Mouse (Mus musculus) gastrocnemius, adult 2 months (tissue): ENCODE data around the gene Mrpl53. TPM values are rescaled to one million over a fixed set of nuclear protein-coding genes. Genes with fewer than 3 reads are reported as not detected.

Experiments used
- DNase-seq: peaks from one replicate; pipeline ENCODE4 v3.0.0; 2022
- H3K27ac ChIP-seq: fragments of 200-600 bp; 2 replicates; pipeline ENCODE4 v1.8.1; 2022; ENCODE audit warnings: mild to moderate bottlenecking
- H3K4me3 ChIP-seq: fragments of 200-600 bp; 2 replicates; pipeline ENCODE4 v1.8.1; 2022; ENCODE audit warnings: mild to moderate bottlenecking, moderate library complexity
- CTCF ChIP-seq: fragments of 200-600 bp; IDR thresholded peaks from 2 replicates; pipeline ENCODE4 v1.8.1; 2022; ENCODE audit warnings: antibody characterized with exemption, mild to moderate bottlenecking, moderate library complexity
- intact Hi-C: fragments of 180-260 bp; cut with DNase I; formaldehyde crosslinking; loops from one replicate; pipeline ENCODE4 v1.15.1; 2025
- total RNA-seq, 2 experiments: library from RNA; stranded (reverse); gene quantifications; 2 replicates each; pipeline ENCODE4 v1.2.3; 2021

The Mrpl53 gene
- total RNA-seq, 2 experiments from 2014 or later: 94.7 to 121 TPM

- Histone ChIP-seq H3K4me3 (peak overlapping the region; percentile 88), H3K27ac (peak overlapping the region; percentile 99)
- peak; percentile 100 for DNase-seq
- peak; percentile 72 for TF ChIP-seq CTCF
- intact Hi-C loops: loop anchor here (1.0 kb wide), 1 partner anchor 81 kb away; no protein-coding TSS in a partner anchor
Measured at GRCm38 (mm10) chr6:83078324-83078858, 30.4 kb upstream of the Mrpl53 start.

DNA sequence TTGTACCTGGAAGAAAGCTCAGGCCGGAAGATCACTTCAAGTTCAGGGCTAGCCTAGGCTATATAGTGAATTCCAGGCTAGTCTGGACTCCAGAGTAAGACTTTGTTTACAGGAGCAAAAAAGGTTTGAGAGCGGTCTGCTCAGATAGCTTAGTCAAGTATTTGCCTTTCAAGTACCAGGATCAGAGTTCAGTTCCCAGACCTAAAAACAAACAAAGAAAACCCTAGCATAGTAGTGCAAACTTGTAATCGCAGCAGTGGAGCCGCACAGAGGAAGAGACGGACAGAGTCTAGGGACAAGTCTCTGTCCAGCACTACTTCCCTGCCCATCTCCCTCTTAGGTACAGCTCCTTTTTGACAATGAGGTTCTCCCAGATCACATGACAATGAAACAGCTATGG, 28.6 kb upstream of the Mrpl53 start:
- no peak overlapping the region for H3K4me3 ChIP-seq
- TF ChIP-seq CTCF: no peak
- H3K27ac ChIP-seq: no peak overlapping the region
- no peak for DNase-seq
- intact Hi-C loops: no loop called here

DNA sequence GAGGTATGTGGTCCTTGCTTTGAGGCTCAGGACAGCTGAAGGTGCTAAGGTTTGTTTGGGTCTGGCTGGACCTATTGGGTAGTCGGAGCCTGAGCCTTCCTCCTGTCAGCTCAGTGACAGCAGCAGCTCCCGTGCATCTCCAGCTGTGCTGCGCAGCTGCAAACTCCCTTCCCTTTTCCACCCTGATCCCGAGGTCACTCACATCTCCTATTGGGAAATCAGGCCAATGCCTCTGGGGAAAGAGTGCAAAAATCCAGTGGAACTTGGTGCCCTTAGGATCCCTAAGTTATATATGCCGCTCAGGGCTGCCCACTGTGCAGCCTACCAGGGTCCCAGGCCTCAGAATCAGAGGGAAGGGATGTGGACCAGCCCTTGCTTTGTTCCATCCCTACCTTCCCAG, 25.3 kb upstream of the Mrpl53 start:
- intact Hi-C loops: no loop called here
- no peak for DNase-seq
- TF ChIP-seq CTCF: no peak
- H3K27ac ChIP-seq: no peak overlapping the region
- no peak overlapping the region for H3K4me3 ChIP-seq

DNA sequence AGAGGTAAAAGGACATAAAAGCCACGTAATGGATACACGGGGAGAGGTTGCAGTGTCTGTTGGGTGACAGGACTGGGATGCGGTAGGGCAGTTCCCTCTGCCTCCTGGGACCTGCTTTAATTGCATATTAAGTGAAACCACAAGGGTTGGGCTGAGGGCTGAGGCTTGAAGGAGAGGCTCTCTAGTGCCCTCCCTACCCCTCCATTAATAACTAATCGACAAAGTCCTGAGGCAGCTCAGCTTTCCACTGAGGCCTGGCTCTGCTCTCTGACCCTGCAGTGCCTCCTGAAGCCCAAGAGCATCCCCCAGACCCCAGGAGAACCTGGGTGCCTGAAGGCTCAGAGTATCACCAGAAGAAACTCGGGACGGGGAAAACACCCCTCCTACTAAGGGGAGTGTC, 24.4 kb upstream of the Mrpl53 start:
- Histone ChIP-seq H3K4me3 (no peak overlapping the region), H3K27ac (no peak overlapping the region)
- no peak for DNase-seq
- intact Hi-C loops: no loop called here
- no peak for TF ChIP-seq CTCF

- DNase-seq: peak; percentile 22
- Histone ChIP-seq H3K4me3 (peak within 1 kb of the TSS; percentile 75), H3K27ac (peak within 1 kb of the TSS; percentile 85)
- intact Hi-C loops: no loop called here
- no peak for TF ChIP-seq CTCF
Measured at GRCm38 (mm10) chr6:83086121-83087035, 22.5 kb upstream of the Mrpl53 start, which contains the start of gene Lbx2. TSS of gene Lbx2 (plus strand) at chr6:83086367.

- Histone ChIP-seq H3K4me3 (peak overlapping the region; percentile 75), H3K27ac (peak overlapping the region; percentile 85)
- intact Hi-C loops: no loop called here
- TF ChIP-seq CTCF: no peak
- DNase-seq: peak; percentile 81
Measured at GRCm38 (mm10) chr6:83087205-83087925, 21.5 kb upstream of the Mrpl53 start.

- H3K27ac ChIP-seq: peak overlapping the region; percentile 85
- intact Hi-C loops: no loop called here
- no peak for DNase-seq
- peak overlapping the region; percentile 75 for H3K4me3 ChIP-seq
- TF ChIP-seq CTCF: no peak
Measured at GRCm38 (mm10) chr6:83087926-83088260, 20.9 kb upstream of the Mrpl53 start.

- Histone ChIP-seq H3K4me3 (no peak overlapping the region), H3K27ac (no peak overlapping the region)
- intact Hi-C loops: no loop called here
- peak; percentile 11 for DNase-seq
- no peak for TF ChIP-seq CTCF
Measured at GRCm38 (mm10) chr6:83092416-83093127, 16.3 kb upstream of the Mrpl53 start.

GRCm38 (mm10) chr6:83095968-83096367, 12.9 kb upstream of the Mrpl53 start:
- no peak overlapping the region for H3K4me3 ChIP-seq
- no peak overlapping the region for H3K27ac ChIP-seq
- no peak for TF ChIP-seq CTCF
- intact Hi-C loops: no loop called here
- DNase-seq: peak; percentile 6

GRCm38 (mm10) chr6:83098411-83098810, 10.4 kb upstream of the Mrpl53 start:
- intact Hi-C loops: no loop called here
- H3K27ac ChIP-seq: no peak overlapping the region
- DNase-seq: no peak
- TF ChIP-seq CTCF: no peak
- H3K4me3 ChIP-seq: no peak overlapping the region

DNA sequence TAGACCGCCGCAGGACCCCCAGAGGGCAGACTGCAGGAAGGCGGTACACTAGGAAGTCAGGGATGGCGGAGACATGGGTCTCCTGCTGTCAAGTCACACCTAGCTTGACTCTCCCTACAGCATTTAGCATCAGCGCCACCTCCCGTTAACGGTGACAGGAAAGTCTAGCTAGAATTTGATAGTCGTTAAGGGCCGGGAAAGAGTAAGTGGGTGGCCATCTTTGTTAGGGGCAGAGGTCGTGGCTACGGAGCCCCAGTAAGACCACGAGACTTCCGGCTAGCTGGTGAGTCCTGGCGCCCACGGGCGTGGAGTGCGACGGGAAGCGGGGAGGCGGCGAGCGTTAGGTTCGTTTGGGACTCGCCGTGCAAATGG, 7.5 kb upstream of the Mrpl53 start, which contains the start of the genes Ccdc142 and Gm42688:
TSS of gene Ccdc142 (plus strand) at position 286 of the 372 bp plus-strand sequence.
TSS of gene Gm42688 (plus strand) at position 302 of the 372 bp plus-strand sequence.
- intact Hi-C loops: loop anchor here (1.0 to 10.0 kb wide), 3 partner anchors 47 to 403 kb away; partner anchors contain the start of genes Aup1, Dguok and Htra2
- Histone ChIP-seq H3K27ac (peak within 1 kb of the TSS; percentile 92), H3K4me3 (peak within 1 kb of the TSS; percentile 97)
- peak; percentile 62 for TF ChIP-seq CTCF
- peak; percentile 92 for DNase-seq
